Mouse (Mus musculus) stomach, postnatal 0 days (tissue): ENCODE results near the gene Cort.

Source experiments
- CTCF ChIP-seq: IDR thresholded peaks from 2 replicates; pipeline ENCODE4 v1.5.1; 2016; ENCODE audit warnings: antibody characterized with exemption, low read depth, mild to moderate bottlenecking, moderate library complexity
- EP300 ChIP-seq: optimal IDR thresholded peaks from 2 replicates; pipeline ENCODE3; 2016; ENCODE audit warnings: antibody characterized with exemption

- no peak for TF ChIP-seq CTCF
- no peak for TF ChIP-seq EP300
These were observed 36.6 kb upstream of the Cort start for GRCm38 (mm10) chr4:149163196-149163595.
